Mouse (Mus musculus) brain, embryonic 14.5 days (tissue): ENCODE data around the gene Olfr164.

Source experiments
- CTCF ChIP-seq: fragments of 200-500 bp; IDR thresholded peaks from 2 replicates; pipeline ENCODE4 v1.5.1; 2012; ENCODE audit warnings: inconsistent platforms, mild to moderate bottlenecking, moderate library complexity, borderline replicate concordance; ENCODE audit not compliant: insufficient read depth, insufficient read length; ENCODE audit errors: extremely low read depth
- POLR2A ChIP-seq: fragments of 200-500 bp; IDR thresholded peaks from 2 replicates; pipeline ENCODE4 v1.6.1; 2012; ENCODE audit warnings: mild to moderate bottlenecking, inconsistent platforms, borderline replicate concordance; ENCODE audit not compliant: poor library complexity, insufficient read depth, insufficient read length, severe bottlenecking; ENCODE audit errors: extremely low read depth

DNA sequence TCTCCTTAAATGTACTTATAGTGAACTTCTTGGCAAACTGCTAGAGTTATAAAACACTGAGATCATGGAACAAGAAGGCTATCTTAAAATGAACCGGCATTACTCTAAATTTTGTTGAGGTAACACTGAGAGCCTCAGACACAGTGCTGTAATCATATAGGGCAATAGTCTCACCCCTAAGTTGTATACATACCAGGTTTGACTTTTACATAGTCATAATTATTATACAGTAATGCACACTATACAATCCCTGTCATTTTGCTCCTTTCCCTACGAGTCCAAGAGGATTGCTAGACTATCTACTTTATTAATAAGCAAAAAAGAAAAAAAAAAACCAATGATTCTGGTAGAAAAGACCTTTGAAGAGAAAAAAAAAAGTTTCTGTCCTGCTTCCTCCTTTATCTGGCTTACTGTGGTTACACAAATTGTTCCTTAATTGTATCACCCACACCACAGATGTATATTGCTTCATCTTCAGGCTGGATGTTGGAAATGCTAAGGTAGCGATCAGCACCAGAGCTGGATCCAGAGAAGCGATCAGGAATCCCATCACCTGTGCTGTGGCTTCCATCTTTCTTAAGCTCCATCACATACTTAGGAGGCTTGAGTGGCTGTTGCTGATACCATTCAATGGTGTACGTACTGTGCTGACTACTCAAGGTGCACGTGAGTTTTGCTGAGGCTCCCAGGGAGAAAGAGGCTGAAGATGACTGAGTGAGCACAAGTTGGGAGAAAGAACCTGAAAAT, 72.9 kb downstream of the Olfr164 start:
- no peak for TF ChIP-seq CTCF
- TF ChIP-seq POLR2A, result no peak
